Mouse (Mus musculus): ENCODE results near the gene Fcrls. TPM values are rescaled to one million over a fixed set of nuclear protein-coding genes. Genes with fewer than 3 reads are reported as not detected.

The Fcrls gene
- 26.6 and 29.8 TPM in 2 replicates for polyA plus RNA-seq (2021; fragmentation: Nextera tagmentation)
- long read RNA-seq, experiment 1, transcript Fcrls-201 (8 exons, 2,273 nt): major isoform, 163 of 172 reads
- long read RNA-seq, experiment 1, partial matches to known transcripts: 6 of 172 reads
- long read RNA-seq, experiment 1, other reads (novel, unspliced or antisense): 3 of 172 reads
- long read RNA-seq, experiment 2, transcript Fcrls-201 (8 exons, 2,273 nt): major isoform, 48 of 60 reads
- long read RNA-seq, experiment 2, partial matches to known transcripts: 11 of 60 reads
- long read RNA-seq, experiment 2, other reads (novel, unspliced or antisense): 1 of 60 reads

DNA sequence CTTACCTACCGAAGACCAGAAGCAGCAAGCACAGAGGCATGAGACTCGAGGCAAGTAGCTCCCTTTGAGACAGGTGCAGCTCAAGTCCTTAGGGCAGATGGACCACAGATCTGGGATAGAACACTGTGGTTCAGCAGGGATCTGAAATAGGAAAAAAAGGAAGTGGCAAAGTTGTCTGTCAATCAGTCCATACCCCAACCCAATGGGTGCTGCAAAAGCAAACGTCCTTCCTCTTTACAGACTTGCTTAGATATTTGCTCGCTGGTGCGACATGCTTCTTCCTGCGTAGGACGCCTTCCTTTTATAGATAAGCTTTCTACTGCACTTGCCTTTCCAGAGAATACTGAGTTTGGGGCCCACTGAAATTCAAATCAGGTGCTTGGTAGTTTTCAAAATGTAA is at the start of gene Fcrls:
Gene Fcrls (minus strand): TSS at position 303 of the 400 bp plus-strand sequence.

Other genes with a start within 250 kb of the Fcrls start
- 0.15 and 0.25 TPM in 2 replicates for gene Kirrel, start 89.0 kb downstream of the Fcrls start, polyA plus RNA-seq (2021; fragmentation: Nextera tagmentation)
- not detected in 2 replicates for gene Cd5l, start 94.1 kb upstream of the Fcrls start, polyA plus RNA-seq (2021; fragmentation: Nextera tagmentation)
- gene Fcrl1, start 112.6 kb upstream of the Fcrls start, polyA plus RNA-seq (2021; fragmentation: Nextera tagmentation): 0.40 and 0.61 TPM in 2 replicates
- 0.04 TPM in 1 of 2 replicates, not detected in the other for gene Fcrl5, start 172.0 kb upstream of the Fcrls start, polyA plus RNA-seq (2021; fragmentation: Nextera tagmentation)